Mouse (Mus musculus) neutrophil, adult 65 days (primary cell): ENCODE results near the gene Crisp4. TPM values are rescaled to one million over a fixed set of nuclear protein-coding genes. Genes with fewer than 3 reads are reported as not detected.

Experiments
- total RNA-seq: library from RNA; stranded (reverse); gene quantifications from 2 replicates; pipeline ENCODE4 v1.2.4, GENCODE M21; 2023

The Crisp4 gene
- total RNA-seq = not detected in 2 replicates

GRCm38 (mm10) chr1:18145802-18146201, at the start of gene Crisp4:
Gene Crisp4 (minus strand): TSS chr1:18145902.

Other genes with a start within 250 kb of the Crisp4 start
- gene Defb18, start 91.5 kb upstream of the Crisp4 start, total RNA-seq = not detected in 2 replicates
- gene Defb41, start 119.2 kb upstream of the Crisp4 start, total RNA-seq = not detected in 2 replicates